Mouse (Mus musculus) erythroblast, embryonic 14.5 days (primary cell): ENCODE data around the gene Vars.

ENCODE experiments used
- GATA1 ChIP-seq: IDR thresholded peaks from 2 replicates; pipeline ENCODE4 v1.6.1; 2012; ENCODE audit warnings: low read length, inconsistent platforms, mixed read lengths
- TAL1 ChIP-seq: IDR thresholded peaks from 3 replicates; pipeline ENCODE4 v1.6.1; 2012; ENCODE audit warnings: low read length, inconsistent platforms, mixed read lengths

- TF ChIP-seq GATA1, result no peak
- TF ChIP-seq TAL1, result no peak
These were observed 37.9 kb upstream of the Vars start for GRCm38 (mm10) chr17:34962841-34963240.
